Mouse (Mus musculus) intestine, embryonic 16.5 days (tissue): Measurements from ENCODE around the gene Olfr1306. TPM values are rescaled to one million over a fixed set of nuclear protein-coding genes. Genes with fewer than 3 reads are reported as not detected.

Experiments
- ATAC-seq: fragments of 200-750 bp; cut with Nextera tagmentation; 2 replicates; pipeline ENCODE4 v1.8.0; 2017; ENCODE audit warnings: moderate TSS enrichment, moderate library complexity
- H3K27ac ChIP-seq: fragments of 300-500 bp; sonication (generic); 2 replicates; pipeline ENCODE4 v1.5.1; 2014; ENCODE audit warnings: mild to moderate bottlenecking, low read length
- H3K27me3 ChIP-seq: fragments of 300-500 bp; sonication (generic); replicated peaks from 2 replicates; pipeline ENCODE4 v1.6.1; 2014; ENCODE audit warnings: low read length, control low read depth, mixed read lengths; ENCODE audit not compliant: control insufficient read depth, insufficient read depth
- H3K36me3 ChIP-seq: fragments of 300-500 bp; sonication (generic); 2 replicates; pipeline ENCODE4 v1.6.1; 2014; ENCODE audit warnings: low read length, control low read depth; ENCODE audit not compliant: control insufficient read depth, insufficient read depth
- H3K4me1 ChIP-seq: fragments of 300-500 bp; sonication (generic); 2 replicates; pipeline ENCODE4 v1.6.1; 2014; ENCODE audit warnings: low read length, control low read depth, mixed read lengths; ENCODE audit not compliant: control insufficient read depth, insufficient read depth
- H3K4me2 ChIP-seq: fragments of 300-500 bp; sonication (generic); 2 replicates; pipeline ENCODE4 v1.6.1; 2014; ENCODE audit warnings: low read depth, low read length, control low read depth
- H3K4me3 ChIP-seq: fragments of 300-500 bp; sonication (generic); 2 replicates; pipeline ENCODE4 v1.5.1; 2014; ENCODE audit warnings: mild to moderate bottlenecking, low read length
- H3K9ac ChIP-seq: fragments of 300-500 bp; sonication (generic); 2 replicates; pipeline ENCODE4 v1.6.1; 2014; ENCODE audit warnings: low read depth, low read length
- H3K9me3 ChIP-seq: fragments of 300-500 bp; sonication (generic); 2 replicates; pipeline ENCODE4 v1.6.1; 2016; ENCODE audit warnings: low read length, control low read depth; ENCODE audit not compliant: control insufficient read depth
- WGBS: fragments of 180-500 bp; shearing (Covaris S2); extraction: QIAGEN DNeasy Blood & Tissue Kit; methylation state at CpG from one replicate; pipeline ENCODE4 v1.1.7; 2014; 5-methylcytosine and 5-hydroxymethylcytosine counted together
- polyA plus RNA-seq: library from polyadenylated mRNA; unstranded; fragments of >200 nt; fragmentation: Nextera tagmentation; extraction: Ambion mirVana; gene quantifications from 2 replicates; pipeline ENCODE4 v1.2.1, GENCODE M21; 2015

Gene Olfr1306
- polyA plus RNA-seq, result not detected in 2 replicates

DNA sequence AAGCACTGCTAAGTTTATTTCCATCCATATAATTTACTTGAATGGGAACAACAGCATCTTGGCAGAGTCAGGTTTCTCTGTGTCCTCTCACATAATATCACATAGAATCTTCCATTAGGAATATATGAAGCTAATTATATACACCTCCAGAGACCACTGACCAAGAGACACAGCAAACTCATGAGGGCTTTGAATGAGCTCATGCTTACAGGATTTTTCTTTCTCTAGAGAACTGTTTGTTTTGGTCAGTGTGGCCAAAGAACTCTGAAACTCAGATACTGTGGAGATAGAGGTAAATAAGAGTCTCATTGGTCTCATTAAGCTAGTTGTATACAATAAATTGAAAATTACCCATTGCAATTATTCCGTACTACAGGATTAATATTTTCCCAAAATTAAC is at the start of gene Olfr1306:
TSS of gene Olfr1306 (minus strand) at position 101 of the 400 bp plus-strand sequence.
- WGBS, result 82% methylated on average over 1 of the region's 1 CpGs
- H3K9me3 ChIP-seq, result no peaks in the 10 kb centered on the region
- no peak within 1 kb of the TSS for H3K4me2 ChIP-seq
- no peak for ATAC-seq
- H3K4me3 ChIP-seq, result no peak within 1 kb of the TSS
- H3K9ac ChIP-seq, result no peak within 1 kb of the TSS
- H3K36me3 ChIP-seq, result no peaks in the 10 kb centered on the region
- no peaks in the 10 kb centered on the region for H3K27me3 ChIP-seq
- H3K27ac ChIP-seq, result no peak within 1 kb of the TSS
- no peaks in the 10 kb centered on the region for H3K4me1 ChIP-seq

DNA sequence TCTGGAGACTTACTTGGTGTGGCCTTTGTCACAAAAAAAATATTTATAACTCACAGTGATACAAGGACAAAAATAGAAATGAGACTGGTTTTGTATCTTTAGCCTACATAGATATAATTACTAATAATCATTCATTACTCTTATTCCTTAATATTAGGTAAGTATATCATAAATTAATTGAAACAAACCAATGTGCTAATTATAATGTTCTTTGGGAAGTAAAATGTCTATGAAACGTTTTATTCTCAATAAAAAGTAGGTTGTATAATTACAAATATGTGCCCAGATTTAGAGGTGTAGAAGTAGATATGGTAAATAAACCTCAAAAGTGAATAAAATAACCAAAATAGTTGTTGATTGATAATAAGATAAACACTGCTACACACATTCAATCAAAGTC is 48.8 kb upstream of the Olfr1306 start, which contains the start of gene Olfr1308:
TSS of gene Olfr1308 (minus strand) at position 101 of the 400 bp plus-strand sequence.
- Histone ChIP-seq H3K36me3 (no peaks in the 10 kb centered on the region), H3K9me3 (no peaks in the 10 kb centered on the region), H3K9ac (no peak within 1 kb of the TSS), H3K27ac (no peak within 1 kb of the TSS), H3K27me3 (no peaks in the 10 kb centered on the region), H3K4me1 (no peaks in the 10 kb centered on the region), H3K4me3 (no peak within 1 kb of the TSS), H3K4me2 (no peak within 1 kb of the TSS)
- ATAC-seq, result no peak
- WGBS, result 47% methylated on average over 1 of the region's 1 CpGs

DNA sequence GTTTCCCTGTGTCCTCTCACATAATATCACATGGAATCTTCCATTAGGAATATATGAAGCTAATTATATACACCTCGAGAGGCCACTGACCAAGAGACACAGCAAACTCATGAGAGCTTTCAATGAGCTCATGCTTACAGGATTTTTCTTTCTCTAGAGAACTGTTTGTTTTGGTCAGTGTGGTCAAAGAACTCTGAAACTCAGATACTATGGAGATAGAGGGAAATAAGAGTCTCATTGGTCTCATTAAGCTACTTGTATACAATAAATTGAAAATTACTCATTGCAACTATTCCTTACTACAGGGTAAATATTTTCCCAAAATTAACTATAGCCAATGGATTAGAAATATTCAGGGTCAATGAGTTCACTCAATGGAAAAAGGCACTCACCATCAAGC is 33.3 kb upstream of the Olfr1306 start, which contains the start of gene Olfr1307:
TSS of gene Olfr1307 (minus strand) at position 101 of the 400 bp plus-strand sequence.
- ATAC-seq, result no peak
- Histone ChIP-seq H3K27me3 (no peaks in the 10 kb centered on the region), H3K36me3 (no peaks in the 10 kb centered on the region), H3K9me3 (no peaks in the 10 kb centered on the region), H3K4me1 (no peaks in the 10 kb centered on the region), H3K9ac (no peak within 1 kb of the TSS), H3K4me3 (no peak within 1 kb of the TSS), H3K27ac (no peak within 1 kb of the TSS), H3K4me2 (no peak within 1 kb of the TSS)
- 82% methylated on average over 1 of the region's 1 CpGs for WGBS

DNA sequence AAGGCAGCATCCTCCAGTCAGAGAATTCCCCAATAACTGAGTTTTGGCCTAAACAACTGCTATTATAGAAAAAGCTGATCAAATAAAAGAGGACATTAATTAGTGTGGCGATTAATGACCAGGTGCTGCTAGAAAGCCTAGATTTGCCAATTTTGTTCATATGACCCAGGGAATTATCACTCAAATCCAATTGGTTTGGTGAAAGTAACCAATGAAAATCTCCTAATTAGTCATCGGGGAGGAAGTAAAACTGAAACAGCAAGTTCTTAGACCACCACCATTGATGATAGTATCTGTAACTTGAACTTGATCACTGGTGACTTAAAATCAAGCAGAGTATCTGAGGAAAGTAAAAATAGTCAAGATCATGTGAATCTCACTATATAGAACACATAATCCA is 39.0 kb downstream of the Olfr1306 start, which contains the start of gene Olfr1305:
TSS of gene Olfr1305 (minus strand) at position 101 of the 400 bp plus-strand sequence.
- Histone ChIP-seq H3K4me3 (no peak within 1 kb of the TSS), H3K36me3 (no peaks in the 10 kb centered on the region), H3K4me1 (no peaks in the 10 kb centered on the region), H3K27ac (no peak within 1 kb of the TSS), H3K27me3 (no peaks in the 10 kb centered on the region), H3K4me2 (no peak within 1 kb of the TSS), H3K9me3 (no peaks in the 10 kb centered on the region), H3K9ac (no peak within 1 kb of the TSS)
- 90% methylated on average over 2 of the region's 2 CpGs for WGBS
- no peak for ATAC-seq

Other genes with a start within 250 kb of the Olfr1306 start
- gene Olfr1301, start 165.3 kb downstream of the Olfr1306 start, polyA plus RNA-seq, result not detected in 2 replicates
- gene Olfr1302, start 138.8 kb downstream of the Olfr1306 start, polyA plus RNA-seq, result not detected in 2 replicates
- not detected in 2 replicates for gene Olfr1303, start 95.9 kb downstream of the Olfr1306 start, polyA plus RNA-seq
- not detected in 2 replicates for gene Olfr1305, start 39.1 kb downstream of the Olfr1306 start, polyA plus RNA-seq
- gene Olfr1307, start 33.2 kb upstream of the Olfr1306 start, polyA plus RNA-seq, result not detected in 2 replicates
- not detected in 2 replicates for gene Olfr1308, start 48.7 kb upstream of the Olfr1306 start, polyA plus RNA-seq
- gene Olfr1309, start 74.0 kb upstream of the Olfr1306 start, polyA plus RNA-seq, result not detected in 2 replicates
- gene Olfr1310, start 96.4 kb upstream of the Olfr1306 start, polyA plus RNA-seq, result not detected in 2 replicates
- not detected in 2 replicates for gene Olfr1311, start 108.1 kb upstream of the Olfr1306 start, polyA plus RNA-seq
- not detected in 2 replicates for gene Olfr1312, start 134.0 kb upstream of the Olfr1306 start, polyA plus RNA-seq
- not detected in 2 replicates for gene Olfr1313, start 161.6 kb upstream of the Olfr1306 start, polyA plus RNA-seq
- gene Olfr1314, start 180.5 kb upstream of the Olfr1306 start, polyA plus RNA-seq, result not detected in 2 replicates
- gene Olfr1315-ps1, start 199.2 kb upstream of the Olfr1306 start, polyA plus RNA-seq, result not detected in 2 replicates
- not detected in 2 replicates for gene Olfr1316, start 218.7 kb upstream of the Olfr1306 start, polyA plus RNA-seq
- not detected in 2 replicates for gene Olfr1317, start 224.1 kb upstream of the Olfr1306 start, polyA plus RNA-seq
- not detected in 2 replicates for gene Olfr1318, start 237.9 kb upstream of the Olfr1306 start, polyA plus RNA-seq